Mouse (Mus musculus) olfactory bulb, adult 2 months (tissue): ENCODE data around the gene Defb28.

Source experiments
- CTCF ChIP-seq: fragments of 200-500 bp; IDR thresholded peaks from 2 replicates; pipeline ENCODE4 v1.5.1; 2012; ENCODE audit warnings: low read depth, mild to moderate bottlenecking, low read length, moderate library complexity; ENCODE audit not compliant: insufficient read depth
- POLR2A ChIP-seq: fragments of 200-500 bp; IDR thresholded peaks from 2 replicates; pipeline ENCODE4 v1.6.1; 2012; ENCODE audit warnings: mild to moderate bottlenecking, low read depth, low read length, moderate library complexity; ENCODE audit not compliant: insufficient read depth

DNA sequence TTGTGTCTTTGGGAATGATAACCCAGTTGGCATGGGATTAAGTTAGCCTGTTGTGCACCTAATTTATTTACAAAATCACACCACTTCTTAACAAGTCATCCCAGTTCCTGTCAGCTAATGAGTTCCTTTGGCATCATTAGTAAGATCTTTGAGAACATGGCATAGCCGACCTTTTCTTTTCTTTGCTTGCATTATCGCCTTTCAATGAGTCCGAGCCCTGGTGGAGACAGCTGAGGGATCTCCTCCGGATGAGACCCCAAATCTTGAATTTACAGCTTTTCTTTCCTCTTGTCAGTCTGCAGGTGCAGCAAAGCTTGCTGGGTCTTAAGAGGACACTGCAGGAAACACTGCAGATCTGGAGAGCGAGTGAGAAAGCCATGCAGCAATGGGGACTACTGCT is 51.0 kb downstream of the Defb28 start, which contains the start of gene Gm17416:
- TF ChIP-seq CTCF (no peak), POLR2A (no peak)
